Mouse (Mus musculus) testis, adult 2 months (tissue): ENCODE results near the gene Rgs9.

Source experiments
- CTCF ChIP-seq: fragments of 200-500 bp; IDR thresholded peaks from 2 replicates; pipeline ENCODE4 v1.5.1; 2012; ENCODE audit warnings: low read depth, mild to moderate bottlenecking, inconsistent platforms, low read length, moderate library complexity; ENCODE audit not compliant: control insufficient read depth, insufficient read depth, insufficient replicate concordance
- POLR2A ChIP-seq: fragments of 200-500 bp; IDR thresholded peaks from 2 replicates; pipeline ENCODE4 v1.6.1; 2012; ENCODE audit warnings: low read depth, mild to moderate bottlenecking, inconsistent platforms, low read length, moderate library complexity; ENCODE audit not compliant: control insufficient read depth

DNA sequence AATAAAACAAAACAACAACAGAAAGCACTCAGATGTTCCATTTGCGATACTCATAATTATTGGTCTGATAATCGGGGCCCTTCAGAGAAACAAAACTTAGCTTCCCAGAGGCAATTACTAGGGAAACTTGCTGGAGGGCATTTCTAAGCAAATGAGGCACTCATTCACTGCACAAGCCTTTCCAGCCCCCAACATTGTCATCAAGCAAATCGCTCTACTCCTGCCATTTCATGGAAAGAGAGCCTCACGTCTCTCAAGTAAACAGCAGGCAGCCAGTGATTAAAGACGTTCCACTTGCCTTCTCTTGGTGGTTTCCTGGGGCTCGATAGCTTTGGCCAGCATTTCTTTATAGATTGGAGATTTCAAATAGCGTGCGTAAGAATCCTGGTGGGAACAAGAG lies 60.1 kb downstream of the Rgs9 start:
- TF ChIP-seq CTCF (no peak), POLR2A (no peak)
